Mouse (Mus musculus) B cell, adult 62 days (primary cell): ENCODE measurements around the gene Orm2. TPM values are rescaled to one million over a fixed set of nuclear protein-coding genes. Genes with fewer than 3 reads are reported as not detected.

Experiments used
- total RNA-seq: library from RNA; stranded (reverse); gene quantifications from 4 replicates; pipeline ENCODE4 v1.2.4, GENCODE M21; 2023

The Orm2 gene
- total RNA-seq: not detected in 4 replicates

DNA sequence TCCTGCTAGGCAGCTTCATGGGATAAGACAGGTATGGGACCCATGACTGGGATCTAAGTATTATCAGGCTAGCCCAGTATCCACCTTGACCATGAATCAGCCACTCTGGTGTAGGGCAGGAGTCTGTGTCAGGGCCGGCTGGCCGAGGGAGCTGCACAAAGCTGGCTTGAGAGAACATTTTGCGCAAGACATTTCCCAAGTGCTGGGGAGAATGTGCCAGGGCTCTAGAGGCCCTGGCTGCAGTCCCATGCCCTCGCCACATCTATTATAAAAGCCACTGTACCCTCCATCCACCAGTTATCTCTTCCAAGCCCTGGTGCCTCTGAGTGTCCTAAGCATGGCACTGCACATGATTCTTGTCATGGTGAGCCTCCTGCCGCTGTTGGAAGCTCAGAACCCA is at the start of gene Orm2:
Gene Orm2 (plus strand): TSS at position 300 of the 400 bp plus-strand sequence.

DNA sequence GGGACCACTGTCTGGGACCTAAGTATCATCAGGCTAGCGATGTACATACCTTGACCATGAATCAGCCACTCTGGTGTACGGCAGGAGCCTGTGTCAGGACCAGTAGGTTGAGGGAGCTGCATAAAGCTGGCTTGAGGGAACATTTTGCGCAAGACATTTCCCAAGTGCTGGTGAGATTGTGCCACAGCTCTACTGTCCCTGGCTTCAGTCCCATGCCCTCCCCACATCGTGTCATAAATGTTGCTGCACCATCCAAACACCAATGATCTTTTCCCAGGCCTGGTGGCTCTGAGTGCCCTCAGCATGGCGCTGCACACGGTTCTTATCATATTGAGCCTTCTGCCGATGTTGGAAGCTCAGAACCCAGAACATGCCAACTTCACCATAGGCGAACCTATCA is 18.0 kb upstream of the Orm2 start, which contains the start of gene Orm1:
Gene Orm1 (plus strand): TSS at position 266 of the 400 bp plus-strand sequence.

DNA sequence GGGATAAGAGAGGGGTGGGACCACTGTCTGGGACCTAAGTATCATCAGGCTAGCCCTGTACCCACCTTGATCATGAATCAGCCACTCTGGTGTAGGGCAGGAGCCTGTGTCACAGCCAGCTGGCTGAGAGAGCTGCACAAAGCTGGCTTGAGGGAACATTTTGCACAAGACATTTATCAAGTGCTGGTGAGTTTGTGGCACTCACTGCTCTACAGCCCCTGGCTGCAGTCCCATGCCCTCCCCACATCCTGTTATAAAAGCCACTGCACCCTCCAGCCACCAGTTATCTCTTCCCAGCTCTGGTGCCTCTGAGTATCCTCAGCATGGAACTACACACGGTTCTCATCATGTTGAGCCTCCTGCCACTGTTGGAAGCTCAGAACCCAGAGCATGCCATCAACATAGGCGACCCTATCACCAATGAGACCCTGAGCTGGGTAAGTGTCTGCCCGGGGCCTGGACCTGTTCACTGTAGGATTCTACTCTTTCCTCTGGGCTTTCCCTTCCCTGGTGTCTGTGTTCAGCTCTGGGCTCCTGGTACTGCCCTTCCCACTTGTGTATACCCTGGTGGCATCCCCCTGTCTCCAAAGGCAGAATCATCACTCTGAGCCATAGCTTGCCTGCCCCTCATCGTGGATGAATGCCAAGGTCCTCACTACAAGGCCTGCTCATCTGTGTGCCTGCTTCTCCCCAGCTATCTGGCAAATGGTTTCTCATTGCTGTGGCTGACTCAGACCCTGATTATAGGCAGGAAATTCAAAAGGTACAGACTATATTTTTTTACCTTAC is 6.2 kb upstream of the Orm2 start, which contains the start of gene Orm3:
Gene Orm3 (plus strand): TSS at position 286 of the 789 bp plus-strand sequence.

DNA sequence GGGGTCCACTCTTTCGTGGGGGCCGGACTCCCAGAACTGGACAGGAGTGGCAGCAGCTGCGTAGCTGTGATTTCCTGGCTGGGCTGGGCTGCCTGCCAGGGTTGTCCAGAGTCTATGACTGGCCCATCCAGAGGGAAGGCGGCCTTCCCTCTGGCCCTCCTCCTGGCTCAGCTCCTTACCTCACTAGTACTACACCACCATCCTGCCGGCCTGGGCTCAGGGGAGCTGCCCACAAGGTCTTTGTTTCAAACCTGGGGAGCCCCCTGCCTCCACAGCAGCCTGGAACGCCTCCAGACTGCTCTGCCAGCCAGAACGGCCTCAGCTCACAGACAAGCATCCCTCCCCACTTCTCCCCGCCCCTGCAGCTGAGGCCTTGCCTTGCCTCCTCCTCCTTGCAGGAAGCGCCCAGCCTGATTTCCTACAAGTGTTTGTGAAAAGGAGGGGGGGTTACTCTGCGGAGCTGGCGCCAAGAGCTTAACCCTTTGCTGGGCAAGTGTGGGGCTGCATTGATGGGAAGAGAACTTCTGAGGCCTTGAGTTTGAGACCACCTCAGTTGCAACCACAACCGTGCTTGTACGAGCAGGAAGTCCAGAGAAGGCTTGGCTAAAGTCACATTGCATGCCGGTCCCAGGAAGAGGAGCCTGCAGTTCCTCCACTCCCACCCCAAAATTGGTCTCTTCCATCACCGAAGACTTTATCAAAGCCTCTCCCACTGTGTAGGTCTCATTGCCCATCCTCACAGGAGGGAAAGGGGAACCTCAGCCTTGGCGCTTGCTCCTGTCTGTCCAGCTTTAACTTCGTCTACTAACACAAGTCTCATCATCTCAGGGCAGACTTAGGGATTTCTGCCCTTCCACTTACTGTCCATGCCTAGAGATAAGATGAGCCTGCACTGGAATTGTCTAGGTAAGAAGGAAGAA is 41.1 kb downstream of the Orm2 start, which contains the start of gene Akna:
Gene Akna (minus strand): TSS at position 315 of the 920 bp plus-strand sequence.

Other genes with a start within 250 kb of the Orm2 start
- not detected in 4 replicates for gene Ambp, start 207.7 kb upstream of the Orm2 start, total RNA-seq
- not detected in 4 replicates for gene Kif12, start 190.3 kb upstream of the Orm2 start, total RNA-seq
- gene Col27a1, start 148.4 kb upstream of the Orm2 start, total RNA-seq: 7.1 to 9.0 TPM (median 7.7 TPM) in 4 replicates
- not detected in 4 replicates for gene Orm1, start 17.9 kb upstream of the Orm2 start, total RNA-seq
- not detected in 4 replicates for gene Orm3, start 6.3 kb upstream of the Orm2 start, total RNA-seq
- gene Akna, start 40.9 kb downstream of the Orm2 start, total RNA-seq: 272 to 291 TPM (median 282 TPM) in 4 replicates
- gene Whrn, start 133.5 kb downstream of the Orm2 start, total RNA-seq: 67.4 to 82.1 TPM (median 77.3 TPM) in 4 replicates
- gene Atp6v1g1, start 182.3 kb downstream of the Orm2 start, total RNA-seq: 69.4 to 76.9 TPM (median 71.3 TPM) in 4 replicates
- gene Tmem268, start 196.3 kb downstream of the Orm2 start, total RNA-seq: 18.1 to 26.2 TPM (median 19.2 TPM) in 4 replicates
- gene Gm11213, start 242.8 kb downstream of the Orm2 start, total RNA-seq: not detected in 4 replicates